Mouse (Mus musculus) midbrain, embryonic 13.5 days (tissue): Measurements from ENCODE around the gene Elp5. TPM values are rescaled to one million over a fixed set of nuclear protein-coding genes. Genes with fewer than 3 reads are reported as not detected.
"Not testable (repeated sequence)": the region's sequence is repeated elsewhere in the genome, so short reads cannot be mapped to it uniquely, and the experiment has no call there.

ENCODE experiments used
- ATAC-seq: fragments of 200-750 bp; cut with Nextera tagmentation; 2 replicates; pipeline ENCODE4 v1.8.0; 2017; ENCODE audit warnings: mild to moderate bottlenecking, moderate TSS enrichment, moderate library complexity
- H3K27ac ChIP-seq: fragments of 300-500 bp; sonication (generic); 2 replicates; pipeline ENCODE4 v1.5.1; 2015; ENCODE audit warnings: inconsistent platforms, mild to moderate bottlenecking, moderate library complexity
- H3K27me3 ChIP-seq: fragments of 300-500 bp; sonication (generic); 2 replicates; pipeline ENCODE4 v1.6.1; 2015; ENCODE audit warnings: mild to moderate bottlenecking, inconsistent platforms
- H3K36me3 ChIP-seq: fragments of 300-500 bp; sonication (generic); 2 replicates; pipeline ENCODE4 v1.6.1; 2015; ENCODE audit warnings: mild to moderate bottlenecking, inconsistent platforms
- H3K4me1 ChIP-seq: fragments of 300-500 bp; sonication (generic); replicated peaks from 2 replicates; pipeline ENCODE4 v1.6.1; 2015; ENCODE audit warnings: inconsistent platforms
- H3K4me2 ChIP-seq: fragments of 300-500 bp; sonication (generic); replicated peaks from 2 replicates; pipeline ENCODE4 v1.6.1; 2015; ENCODE audit warnings: moderate library complexity, mild to moderate bottlenecking, inconsistent platforms
- H3K4me3 ChIP-seq: fragments of 300-500 bp; sonication (generic); replicated peaks from 2 replicates; pipeline ENCODE4 v1.5.1; 2015; ENCODE audit warnings: mild to moderate bottlenecking, inconsistent platforms
- H3K9ac ChIP-seq: fragments of 300-500 bp; sonication (generic); replicated peaks from 2 replicates; pipeline ENCODE4 v1.6.1; 2015; ENCODE audit warnings: mild to moderate bottlenecking, inconsistent platforms
- H3K9me3 ChIP-seq: fragments of 300-500 bp; sonication (generic); 2 replicates; pipeline ENCODE4 v1.6.1; 2016; ENCODE audit warnings: mild to moderate bottlenecking, inconsistent platforms
- WGBS: fragments of 180-500 bp; shearing (Covaris S2); methylation state at CpG from one replicate; pipeline ENCODE4 v1.1.7; 2015; 5-methylcytosine and 5-hydroxymethylcytosine counted together
- polyA plus RNA-seq: library from polyadenylated mRNA; unstranded; fragments of >200 nt; fragmentation: Nextera tagmentation; extraction: Ambion mirVana; gene quantifications from 2 replicates; pipeline ENCODE4 v1.2.1, GENCODE M21; 2015

Elp5 gene
- polyA plus RNA-seq, 1 experiment from 2014 or later, result 156 TPM

DNA sequence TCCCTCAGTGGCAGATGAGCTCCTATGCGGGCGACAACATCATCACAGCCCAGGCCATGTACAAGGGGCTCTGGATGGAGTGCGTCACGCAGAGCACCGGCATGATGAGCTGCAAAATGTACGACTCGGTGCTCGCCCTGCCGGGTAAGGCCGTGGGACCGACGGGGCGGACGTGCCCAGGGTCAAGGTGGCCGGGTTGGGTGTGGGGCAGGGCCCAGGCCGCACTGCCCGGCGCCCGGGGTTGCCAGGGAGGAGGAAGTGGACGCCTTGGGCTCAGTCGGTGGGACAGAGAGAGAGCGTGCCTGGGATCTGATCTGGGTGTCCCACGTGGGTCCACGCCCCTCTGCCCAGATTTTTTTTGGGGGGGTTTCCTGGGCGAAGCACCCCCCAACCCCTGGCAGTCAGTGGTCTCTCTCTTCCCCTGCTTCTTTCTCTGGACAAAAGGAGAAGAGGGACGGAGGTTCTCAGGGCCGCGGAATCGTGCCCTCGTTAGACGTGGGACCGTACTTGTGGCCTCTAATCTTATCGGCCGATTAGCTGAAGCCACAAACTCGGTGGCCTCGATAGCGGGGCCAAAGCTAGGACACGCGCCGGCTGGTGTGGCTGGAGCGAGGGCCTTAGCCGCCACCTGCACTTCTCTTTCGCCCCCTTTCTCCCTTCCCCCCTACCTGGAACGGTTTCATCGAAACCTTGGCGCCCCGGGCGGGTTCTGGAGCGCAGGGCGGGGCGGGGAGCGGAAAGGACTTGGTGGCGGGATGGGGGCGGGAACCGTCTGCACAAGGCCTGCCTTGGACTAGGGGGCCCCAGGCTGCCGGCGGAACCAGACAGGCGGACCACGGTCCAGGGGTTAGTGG, 16.1 kb downstream of the Elp5 start:
- H3K9ac ChIP-seq, result peak overlapping the region; percentile 28; the same call in 1 of the 2 replicates
- peak; percentile 55; the same call in 1 of the 2 replicates for ATAC-seq
- no peaks in the 10 kb centered on the region for H3K9me3 ChIP-seq
- peaks cover 17% of the 10 kb centered on the region for H3K4me1 ChIP-seq
- peak overlapping the region; percentile 47 for H3K4me2 ChIP-seq
- H3K27me3 ChIP-seq, result peaks cover 77% of the 10 kb centered on the region
- H3K36me3 ChIP-seq, result peaks cover 32% of the 10 kb centered on the region
- no peak overlapping the region for H3K27ac ChIP-seq
- 2% methylated on average over 59 of the region's 59 CpGs for WGBS
- H3K4me3 ChIP-seq, result peak overlapping the region; percentile 22

DNA sequence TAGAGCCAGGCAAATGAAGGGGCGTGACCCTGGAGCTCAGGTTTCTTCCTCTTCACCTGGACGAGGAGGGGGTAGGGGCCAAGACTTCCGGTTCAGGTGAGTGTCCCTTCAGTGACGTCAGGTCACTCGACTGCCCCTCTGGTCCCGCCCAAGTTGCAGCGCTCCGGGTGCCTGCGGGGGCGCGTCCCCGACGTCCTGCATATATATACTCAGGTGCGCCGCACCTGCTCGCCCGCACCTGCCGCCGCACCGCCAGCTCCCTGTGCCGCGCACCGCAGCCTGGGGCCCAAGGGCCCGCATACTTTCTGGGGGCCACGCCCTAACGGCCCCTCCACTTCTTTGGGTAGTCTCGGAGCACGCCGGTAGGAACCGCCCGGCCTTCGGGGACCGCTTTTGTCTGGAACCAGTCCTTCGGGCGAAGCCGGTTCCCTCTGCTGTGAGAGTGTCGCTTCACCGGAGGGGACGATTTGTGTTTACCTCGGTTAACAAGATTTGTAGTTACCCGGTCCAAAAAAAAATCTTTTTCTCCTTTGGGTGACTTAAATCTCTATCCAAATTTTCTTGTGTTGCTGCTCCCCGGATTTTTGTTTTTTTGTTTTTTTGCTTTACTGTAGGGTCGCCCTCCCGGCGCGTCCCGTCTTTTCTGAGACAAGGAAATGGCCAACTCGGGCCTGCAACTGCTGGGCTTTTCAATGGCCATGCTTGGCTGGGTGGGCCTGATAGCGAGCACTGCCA, 16.9 kb downstream of the Elp5 start:
- 2% methylated on average over 49 of the region's 49 CpGs for WGBS
- Histone ChIP-seq H3K4me3 (peak overlapping the region; percentile 22), H3K9ac (no peak overlapping the region), H3K4me2 (peak overlapping the region; percentile 47; the same call in 1 of the 2 replicates), H3K27ac (no peak overlapping the region), H3K4me1 (peaks cover 17% of the 10 kb centered on the region), H3K9me3 (no peaks in the 10 kb centered on the region), H3K27me3 (peaks cover 85% of the 10 kb centered on the region), H3K36me3 (peaks cover 28% of the 10 kb centered on the region)
- ATAC-seq, result no peak

DNA sequence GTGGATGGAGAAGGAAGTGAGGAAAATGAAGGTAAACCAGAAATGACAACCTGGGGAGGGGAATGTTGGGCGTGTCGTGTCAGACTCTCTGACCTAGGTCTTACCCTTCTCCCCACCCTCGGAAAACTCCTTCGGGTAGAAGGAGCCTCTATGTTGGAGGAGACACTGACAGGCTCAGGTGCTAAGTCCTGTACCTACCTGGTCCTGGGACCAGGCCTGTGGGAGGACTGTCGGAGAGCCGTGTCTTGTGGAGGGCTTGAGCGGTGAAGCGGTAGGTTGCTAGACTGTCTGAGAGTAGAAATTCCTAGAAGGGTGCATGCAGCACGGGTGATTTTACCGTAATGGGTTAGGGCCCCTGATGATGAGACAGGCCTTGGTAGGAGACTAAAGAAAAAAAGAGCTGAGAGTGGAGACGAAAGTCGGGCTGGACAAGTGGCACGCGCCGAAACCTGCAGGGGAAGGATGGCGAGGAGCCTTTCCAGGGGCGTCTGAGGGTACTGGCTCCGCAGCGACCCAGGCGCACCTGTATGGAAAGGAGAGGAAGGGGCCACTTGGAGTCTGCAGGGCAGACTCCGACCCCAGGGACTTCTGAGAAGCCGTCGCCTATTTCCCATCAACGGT, 17.6 kb downstream of the Elp5 start, which contains the start of gene Cldn7:
Gene Cldn7 (plus strand): TSS at position 130 of the 621 bp plus-strand sequence.
- peaks cover 17% of the 10 kb centered on the region for H3K4me1 ChIP-seq
- no peak within 1 kb of the TSS for H3K9ac ChIP-seq
- no peak within 1 kb of the TSS for H3K27ac ChIP-seq
- H3K27me3 ChIP-seq, result peaks cover 91% of the 10 kb centered on the region
- WGBS, result 11% methylated on average over 24 of the region's 24 CpGs
- H3K4me2 ChIP-seq, result 0 out of 2 replicates have a peak within 1 kb of the TSS, but pooled peaks have one; percentile 31
- no peak for ATAC-seq
- H3K4me3 ChIP-seq, result 0 out of 2 replicates have a peak within 1 kb of the TSS, but pooled peaks have one; percentile 9
- H3K36me3 ChIP-seq, result peaks cover 22% of the 10 kb centered on the region
- H3K9me3 ChIP-seq, result no peaks in the 10 kb centered on the region

DNA sequence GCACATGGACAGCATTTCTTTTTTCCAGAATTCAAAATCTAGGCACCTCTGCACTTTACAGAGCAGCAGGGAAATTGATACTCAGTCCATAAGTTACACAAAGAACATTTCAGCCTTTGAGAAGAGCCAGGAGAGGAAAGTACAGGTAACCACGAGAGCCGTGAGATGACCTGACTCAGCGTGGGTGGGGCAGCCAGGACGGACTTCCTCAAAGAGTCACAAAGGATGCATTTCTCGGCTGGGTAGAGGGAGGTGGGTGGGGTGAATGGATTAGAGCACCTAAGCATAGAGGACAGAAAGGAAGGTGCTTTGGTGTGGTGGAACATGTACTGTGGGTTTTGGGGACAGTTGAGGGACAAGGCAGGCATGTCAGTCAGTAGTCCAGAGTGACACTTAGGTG, 20.5 kb downstream of the Elp5 start:
- Histone ChIP-seq H3K4me3 (no peak overlapping the region), H3K27me3 (peaks cover 75% of the 10 kb centered on the region), H3K27ac (no peak overlapping the region), H3K4me2 (no peak overlapping the region), H3K4me1 (peaks cover 15% of the 10 kb centered on the region), H3K9ac (no peak overlapping the region), H3K36me3 (no peaks in the 10 kb centered on the region), H3K9me3 (no peaks in the 10 kb centered on the region)
- WGBS, result 54% methylated on average over 5 of the region's 5 CpGs
- no peak for ATAC-seq

DNA sequence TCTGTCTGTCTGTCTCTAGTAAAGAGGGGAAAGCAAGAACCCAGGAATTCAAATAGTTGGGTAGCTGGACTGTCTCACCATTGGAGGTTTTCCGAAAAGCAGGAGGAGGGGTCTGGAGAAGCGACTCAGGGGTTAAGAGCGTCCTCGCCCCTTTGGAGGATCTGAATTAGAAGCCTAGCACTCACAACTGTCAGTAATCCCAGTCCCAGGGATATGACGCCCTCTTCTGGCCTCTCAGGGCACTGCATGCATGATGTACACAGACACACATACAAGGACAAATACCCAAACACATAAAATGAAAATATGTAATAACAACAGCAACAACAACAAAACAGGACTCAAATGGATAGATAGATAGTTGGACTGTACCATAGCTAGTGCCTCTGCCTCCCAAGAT, 21.7 kb downstream of the Elp5 start:
- no peak for ATAC-seq
- H3K27me3 ChIP-seq, result peaks cover 62% of the 10 kb centered on the region
- no peak overlapping the region for H3K9ac ChIP-seq
- WGBS, result 22% methylated on average over 5 of the region's 5 CpGs
- no peak overlapping the region for H3K4me3 ChIP-seq
- no peaks in the 10 kb centered on the region for H3K9me3 ChIP-seq
- H3K27ac ChIP-seq, result no peak overlapping the region
- H3K4me1 ChIP-seq, result peaks cover 6% of the 10 kb centered on the region; the same call in 1 of the 2 replicates
- H3K4me2 ChIP-seq, result no peak overlapping the region
- H3K36me3 ChIP-seq, result no peaks in the 10 kb centered on the region

DNA sequence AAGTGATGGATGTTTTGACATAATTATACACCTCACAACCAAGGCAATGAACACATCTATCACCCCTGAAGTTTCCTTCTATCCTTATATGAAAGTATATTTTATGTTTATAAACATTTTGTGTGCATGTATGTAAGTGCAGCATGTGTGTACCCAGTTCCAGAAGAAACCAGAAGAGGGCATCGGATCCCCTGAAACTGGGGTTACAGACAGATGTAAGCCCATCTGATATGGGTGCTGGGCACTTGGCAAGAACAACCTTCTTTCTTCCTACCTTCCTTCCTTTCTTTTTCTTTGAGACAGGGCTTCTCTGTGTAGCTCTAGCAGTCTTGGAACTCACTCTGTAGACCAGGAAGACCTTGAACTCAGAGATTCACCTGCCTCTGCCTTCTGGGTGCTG, 26.1 kb downstream of the Elp5 start:
- Histone ChIP-seq H3K4me2 (no peak overlapping the region), H3K9ac (no peak overlapping the region), H3K4me3 (no peak overlapping the region), H3K27ac (no peak overlapping the region), H3K9me3 (no peaks in the 10 kb centered on the region), H3K36me3 (no peaks in the 10 kb centered on the region), H3K4me1 (no peaks in the 10 kb centered on the region), H3K27me3 (peaks cover 32% of the 10 kb centered on the region)
- WGBS, result 67% methylated on average over 1 of the region's 1 CpGs
- ATAC-seq, result no peak

DNA sequence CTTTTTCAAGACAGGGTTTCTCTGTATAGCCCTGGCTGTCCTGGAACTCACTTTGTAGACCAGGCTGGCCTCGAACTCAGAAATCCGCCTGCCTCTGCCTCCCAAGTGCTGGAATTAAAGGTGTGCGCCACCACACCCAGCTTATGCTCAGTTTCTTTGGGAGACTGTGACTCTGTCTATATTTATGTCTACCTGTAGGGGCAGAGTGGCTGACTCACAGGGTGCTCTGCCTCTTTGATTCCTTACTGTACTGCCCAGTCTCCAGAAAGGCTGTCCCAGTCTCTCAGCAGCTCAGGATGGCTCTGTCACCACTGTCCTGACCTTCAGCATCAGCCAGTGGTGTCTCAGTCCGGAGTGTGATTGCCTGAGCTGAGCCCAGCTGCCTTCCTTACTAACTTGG, 26.7 kb downstream of the Elp5 start:
- ATAC-seq, H3K4me1 ChIP-seq, H3K27ac ChIP-seq, H3K4me2 ChIP-seq, H3K4me3 ChIP-seq, H3K36me3 ChIP-seq, H3K9me3 ChIP-seq, H3K9ac ChIP-seq: not testable (repeated sequence)
- WGBS, result 82% methylated on average over 4 of the region's 4 CpGs
- peaks cover 32% of the 10 kb centered on the region for H3K27me3 ChIP-seq

DNA sequence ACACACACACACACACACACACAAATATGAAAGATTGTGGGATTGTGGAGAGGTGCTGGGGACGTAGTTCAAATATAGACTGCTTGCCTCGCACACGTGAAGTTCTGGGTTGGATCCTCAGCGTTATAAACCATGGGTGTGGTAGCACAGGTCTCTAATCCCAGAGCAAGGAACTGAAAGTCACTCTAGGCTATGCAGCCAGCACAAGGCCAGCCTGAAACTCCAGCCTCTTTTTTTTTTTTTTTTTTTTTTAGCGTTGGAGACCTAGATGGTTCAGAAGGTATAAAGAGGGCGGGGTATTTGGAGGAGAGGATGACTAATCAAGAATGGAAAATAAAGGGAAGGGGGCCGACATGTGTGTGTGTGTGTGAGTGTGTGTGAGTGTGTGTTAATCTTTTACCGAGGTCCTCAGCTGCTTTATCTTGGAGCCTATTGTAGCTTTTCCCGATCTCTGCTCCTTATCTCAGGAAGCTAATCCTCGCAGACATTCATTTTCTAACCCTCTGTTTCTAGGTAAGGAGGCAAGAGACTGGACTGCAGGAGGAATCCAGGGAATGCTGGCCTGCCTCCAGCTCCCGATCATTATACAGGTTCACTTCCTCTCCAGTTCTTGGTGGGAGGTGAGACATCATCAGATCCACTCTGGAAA, 28.9 kb downstream of the Elp5 start:
- H3K4me1 ChIP-seq, result peaks cover 5% of the 10 kb centered on the region
- 0 out of 2 replicates have a peak, but pooled peaks cover 21% of the 10 kb centered on the region for H3K27me3 ChIP-seq
- no peaks in the 10 kb centered on the region for H3K9me3 ChIP-seq
- WGBS, result 68% methylated on average over 11 of the region's 11 CpGs
- no peak overlapping the region for H3K4me2 ChIP-seq
- no peak overlapping the region for H3K9ac ChIP-seq
- H3K27ac ChIP-seq, result no peak overlapping the region
- ATAC-seq, result no peak
- H3K4me3 ChIP-seq, result no peak overlapping the region
- no peaks in the 10 kb centered on the region for H3K36me3 ChIP-seq

DNA sequence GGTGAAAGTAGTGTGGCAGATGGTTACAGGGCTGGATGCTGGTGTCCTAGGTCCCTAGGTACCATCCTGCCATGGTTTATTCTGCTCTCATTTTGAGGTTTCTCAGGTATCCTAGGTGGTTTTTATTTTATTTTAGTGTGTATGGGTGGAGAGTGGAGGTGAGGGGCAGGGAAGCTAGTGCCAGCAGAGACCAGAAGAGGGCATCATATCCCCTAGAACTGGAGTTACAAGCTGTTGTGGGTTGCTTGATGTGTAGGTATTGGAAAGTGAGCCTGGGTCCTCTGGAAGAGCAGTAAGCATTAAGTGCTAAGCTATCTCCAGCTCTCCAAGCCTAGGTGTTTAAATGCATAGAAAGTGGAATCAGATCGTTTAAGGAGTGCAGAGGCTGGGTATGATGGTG, 30.0 kb downstream of the Elp5 start:
- Histone ChIP-seq H3K4me2 (no peak overlapping the region), H3K4me1 (peaks cover 14% of the 10 kb centered on the region), H3K4me3 (no peak overlapping the region), H3K36me3 (no peaks in the 10 kb centered on the region), H3K27ac (no peak overlapping the region), H3K9me3 (no peaks in the 10 kb centered on the region), H3K9ac (no peak overlapping the region), H3K27me3 (0 out of 2 replicates have a peak, but pooled peaks cover 18% of the 10 kb centered on the region)
- WGBS, result 40% methylated on average over 1 of the region's 1 CpGs
- no peak for ATAC-seq

DNA sequence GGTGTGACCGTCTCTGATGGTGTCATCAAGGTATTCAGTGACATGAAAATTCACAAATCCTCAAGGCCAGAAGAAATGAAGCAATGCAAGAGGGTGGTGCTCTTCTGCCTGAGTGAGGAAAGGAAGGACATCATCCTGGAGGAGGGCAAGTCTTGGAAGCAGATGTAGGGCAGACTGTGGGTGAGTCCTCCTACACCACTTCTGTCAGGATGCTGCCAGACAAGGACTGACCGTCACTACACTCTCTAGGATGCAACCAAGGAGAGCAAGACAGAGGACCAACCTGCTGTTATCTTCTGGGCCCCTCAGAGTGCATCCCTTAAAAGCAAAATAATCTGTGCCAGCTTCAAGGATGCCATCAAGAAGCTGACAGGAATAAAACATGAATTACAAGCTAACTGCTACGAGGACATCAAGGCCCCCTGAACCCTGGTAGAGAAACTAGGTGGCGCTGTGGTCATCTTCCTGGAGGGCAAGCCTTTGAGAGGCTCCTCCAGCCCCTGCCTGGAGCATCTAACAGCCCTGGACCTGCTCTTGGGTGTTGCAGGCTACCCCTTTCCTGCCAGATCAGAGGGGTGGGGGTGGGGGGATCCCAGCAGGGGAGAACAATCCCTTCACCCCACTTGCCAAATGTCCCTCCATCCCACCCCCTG, 31.4 kb downstream of the Elp5 start:
- Histone ChIP-seq H3K4me1 (peaks cover 16% of the 10 kb centered on the region), H3K9me3 (no peaks in the 10 kb centered on the region), H3K9ac (no peak overlapping the region), H3K4me3 (no peak overlapping the region), H3K4me2 (no peak overlapping the region), H3K27ac (no peak overlapping the region), H3K36me3 (no peaks in the 10 kb centered on the region), H3K27me3 (0 out of 2 replicates have a peak, but pooled peaks cover 18% of the 10 kb centered on the region)
- ATAC-seq, result no peak
- 38% methylated on average over 4 of the region's 4 CpGs for WGBS

DNA sequence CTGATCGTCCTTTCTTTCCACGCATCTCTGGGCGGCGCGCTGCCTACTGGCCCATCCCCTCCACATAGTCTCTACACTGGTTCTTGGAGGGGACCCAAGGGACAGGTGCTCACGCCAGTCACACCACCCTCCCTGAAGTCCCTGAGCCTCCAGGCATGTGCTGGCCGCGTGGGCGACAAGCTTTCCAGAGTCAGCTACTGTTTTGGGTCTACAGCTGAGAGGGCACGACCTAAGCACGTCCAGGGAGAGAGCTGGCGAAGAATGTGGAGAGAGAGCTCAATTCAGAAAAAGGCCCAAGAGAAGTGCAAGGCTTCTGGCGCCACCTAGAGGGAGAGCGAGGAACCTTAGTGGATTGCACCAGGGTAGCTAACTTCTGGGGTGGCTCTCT, 33.6 kb downstream of the Elp5 start:
- Histone ChIP-seq H3K4me3 (peak overlapping the region; percentile 44), H3K36me3 (no peaks in the 10 kb centered on the region), H3K27me3 (0 out of 2 replicates have a peak, but pooled peaks cover 18% of the 10 kb centered on the region), H3K27ac (peak overlapping the region; percentile 49), H3K9ac (no peak overlapping the region; the same call in 1 of the 2 replicates), H3K4me2 (peak overlapping the region; percentile 59), H3K9me3 (no peaks in the 10 kb centered on the region), H3K4me1 (peaks cover 16% of the 10 kb centered on the region)
- ATAC-seq, result peak; percentile 71
- WGBS, result under 1% methylated on average over 14 of the region's 14 CpGs
